Mouse (Mus musculus): ENCODE results near the gene Ldb3. TPM values are rescaled to one million over a fixed set of nuclear protein-coding genes. Genes with fewer than 3 reads are reported as not detected.

Ldb3 gene
- total RNA-seq, 1 experiment from 2014 or later: 0.73 TPM

- no peak for DNase-seq
Observed at GRCm38 (mm10) chr14:34511901-34512300, 76.6 kb downstream of the Ldb3 start.

GRCm38 (mm10) chr14:34508842-34509439 is 79.5 kb downstream of the Ldb3 start:
- DNase-seq: no peak

GRCm38 (mm10) chr14:34508187-34508840 is 80.2 kb downstream of the Ldb3 start:
- DNase-seq: peak; percentile 63

GRCm38 (mm10) chr14:34505309-34505708 is 83.2 kb downstream of the Ldb3 start:
- DNase-seq: no peak

GRCm38 (mm10) chr14:34504377-34504776 is 84.1 kb downstream of the Ldb3 start:
- DNase-seq: no peak

- DNase-seq: no peak
Observed at GRCm38 (mm10) chr14:34503759-34504158, 84.7 kb downstream of the Ldb3 start.

GRCm38 (mm10) chr14:34503325-34503647 is 85.2 kb downstream of the Ldb3 start, which contains the start of gene Bmpr1a:
Gene Bmpr1a (minus strand): TSS chr14:34503341.
- DNase-seq: no peak

GRCm38 (mm10) chr14:34502475-34503324 is 85.8 kb downstream of the Ldb3 start:
- peak; percentile 91 for DNase-seq

- DNase-seq: peak; percentile 50
Observed at GRCm38 (mm10) chr14:34501804-34502474, 86.5 kb downstream of the Ldb3 start.

GRCm38 (mm10) chr14:34501447-34501803 is 87.1 kb downstream of the Ldb3 start:
- DNase-seq: no peak

GRCm38 (mm10) chr14:34500309-34500708 is 88.2 kb downstream of the Ldb3 start:
- DNase-seq: no peak

- no peak for DNase-seq
Observed at GRCm38 (mm10) chr14:34499664-34500063, 88.8 kb downstream of the Ldb3 start.

- no peak for DNase-seq
Observed at GRCm38 (mm10) chr14:34497346-34497745, 91.1 kb downstream of the Ldb3 start.

GRCm38 (mm10) chr14:34493682-34494081 is 94.8 kb downstream of the Ldb3 start:
- no peak for DNase-seq

- DNase-seq: no peak
Observed at GRCm38 (mm10) chr14:34492688-34493087, 95.8 kb downstream of the Ldb3 start.

- DNase-seq: no peak
Observed at GRCm38 (mm10) chr14:34490965-34491364, 97.5 kb downstream of the Ldb3 start.

GRCm38 (mm10) chr14:34489928-34490327 is 98.6 kb downstream of the Ldb3 start:
- no peak for DNase-seq

- DNase-seq: no peak
Observed at GRCm38 (mm10) chr14:34486169-34486568, 102.3 kb downstream of the Ldb3 start.

GRCm38 (mm10) chr14:34483469-34484341 is 104.8 kb downstream of the Ldb3 start:
- no peak for DNase-seq

Data from adrenal gland, postnatal 25 days (tissue).